Mouse (Mus musculus) lung, embryonic 16.5 days (tissue): Measurements from ENCODE around the gene Plekha6. TPM values are rescaled to one million over a fixed set of nuclear protein-coding genes. Genes with fewer than 3 reads are reported as not detected.

Experiments used
- ATAC-seq: fragments of 200-750 bp; cut with Nextera tagmentation; 2 replicates; pipeline ENCODE4 v1.8.0; 2017; ENCODE audit warnings: low read depth, mild to moderate bottlenecking, moderate library complexity
- H3K27ac ChIP-seq: fragments of 300-500 bp; sonication (generic); 2 replicates; pipeline ENCODE4 v1.5.1; 2014; ENCODE audit warnings: mild to moderate bottlenecking, control low read depth, low read length
- H3K27me3 ChIP-seq: fragments of 300-500 bp; sonication (generic); 2 replicates; pipeline ENCODE4 v1.6.1; 2014; ENCODE audit warnings: low read depth, low read length, mixed read lengths; ENCODE audit not compliant: control insufficient read depth, insufficient read depth
- H3K36me3 ChIP-seq: fragments of 300-500 bp; sonication (generic); 2 replicates; pipeline ENCODE4 v1.6.1; 2014; ENCODE audit warnings: low read length; ENCODE audit not compliant: control insufficient read depth, insufficient read depth
- H3K4me1 ChIP-seq: fragments of 300-500 bp; sonication (generic); replicated peaks from 2 replicates; pipeline ENCODE4 v1.6.1; 2014; ENCODE audit warnings: low read length, mixed read lengths; ENCODE audit not compliant: control insufficient read depth, insufficient read depth
- H3K4me2 ChIP-seq: fragments of 300-500 bp; sonication (generic); 2 replicates; pipeline ENCODE4 v1.6.1; 2014; ENCODE audit warnings: low read depth, low read length, control low read depth
- H3K4me3 ChIP-seq: fragments of 300-500 bp; sonication (generic); 2 replicates; pipeline ENCODE4 v1.5.1; 2014; ENCODE audit warnings: mild to moderate bottlenecking, low read length, control low read depth
- H3K9ac ChIP-seq: fragments of 300-500 bp; sonication (generic); 2 replicates; pipeline ENCODE4 v1.6.1; 2014; ENCODE audit warnings: low read length, control low read depth
- H3K9me3 ChIP-seq: fragments of 300-500 bp; sonication (generic); 2 replicates; pipeline ENCODE4 v1.6.1; 2016; ENCODE audit warnings: low read length; ENCODE audit not compliant: control insufficient read depth
- WGBS: fragments of 180-500 bp; shearing (Covaris S2); extraction: QIAGEN DNeasy Blood & Tissue Kit; methylation state at CpG from one replicate; pipeline ENCODE4 v1.1.7; 2014; 5-methylcytosine and 5-hydroxymethylcytosine counted together
- polyA plus RNA-seq: library from polyadenylated mRNA; unstranded; fragments of >200 nt; fragmentation: Nextera tagmentation; extraction: Ambion mirVana; gene quantifications from 2 replicates; pipeline ENCODE4 v1.2.1, GENCODE M21; 2015

The Plekha6 gene
- polyA plus RNA-seq, 1 experiment from 2014 or later: 8.3 TPM

- WGBS: 65% methylated on average over 6 of the region's 6 CpGs
- Histone ChIP-seq H3K4me3 (no peak overlapping the region), H3K9ac (no peak overlapping the region), H3K4me1 (peaks cover 8% of the 10 kb centered on the region), H3K9me3 (no peaks in the 10 kb centered on the region), H3K4me2 (no peak overlapping the region), H3K36me3 (no peaks in the 10 kb centered on the region), H3K27ac (no peak overlapping the region), H3K27me3 (no peaks in the 10 kb centered on the region)
- ATAC-seq: no peak
Observed at GRCm38 (mm10) chr1:133315775-133316174, 151.8 kb downstream of the Plekha6 start.

- Histone ChIP-seq H3K27ac (no peak overlapping the region), H3K27me3 (no peaks in the 10 kb centered on the region), H3K4me2 (no peak overlapping the region), H3K4me3 (no peak overlapping the region), H3K9ac (no peak overlapping the region), H3K4me1 (peaks cover 11% of the 10 kb centered on the region), H3K9me3 (no peaks in the 10 kb centered on the region), H3K36me3 (no peaks in the 10 kb centered on the region)
- no peak for ATAC-seq
- WGBS: 81% methylated on average over 4 of the region's 4 CpGs
Observed at GRCm38 (mm10) chr1:133316577-133316976, 152.6 kb downstream of the Plekha6 start.

GRCm38 (mm10) chr1:133317149-133317548 lies 153.1 kb downstream of the Plekha6 start:
- WGBS: 64% methylated on average over 1 of the region's 1 CpGs
- Histone ChIP-seq H3K27ac (no peak overlapping the region), H3K9me3 (no peaks in the 10 kb centered on the region), H3K9ac (no peak overlapping the region), H3K4me3 (no peak overlapping the region), H3K4me2 (no peak overlapping the region), H3K27me3 (no peaks in the 10 kb centered on the region), H3K36me3 (no peaks in the 10 kb centered on the region), H3K4me1 (peaks cover 7% of the 10 kb centered on the region; the same call in 1 of the 2 replicates)
- ATAC-seq: no peak

- no peaks in the 10 kb centered on the region for H3K9me3 ChIP-seq
- WGBS: 68% methylated on average over 13 of the region's 13 CpGs
- no peak within 1 kb of the TSS for H3K4me3 ChIP-seq
- no peaks in the 10 kb centered on the region for H3K27me3 ChIP-seq
- H3K36me3 ChIP-seq: no peaks in the 10 kb centered on the region
- H3K9ac ChIP-seq: no peak within 1 kb of the TSS
- H3K4me2 ChIP-seq: no peak within 1 kb of the TSS
- H3K4me1 ChIP-seq: peaks cover 13% of the 10 kb centered on the region; the same call in 1 of the 2 replicates
- peak within 1 kb of the TSS; percentile 23; the same call in 1 of the 2 replicates for H3K27ac ChIP-seq
- peak; percentile 75 for ATAC-seq
Observed at GRCm38 (mm10) chr1:133321267-133321925, 157.4 kb downstream of the Plekha6 start, which contains the start of gene Kiss1. TSS of gene Kiss1 (plus strand) at chr1:133321875.

- H3K27ac ChIP-seq: peak overlapping the region; percentile 13; the same call in 1 of the 2 replicates
- H3K36me3 ChIP-seq: no peaks in the 10 kb centered on the region
- H3K4me3 ChIP-seq: no peak overlapping the region
- peak; percentile 37 for ATAC-seq
- H3K9ac ChIP-seq: no peak overlapping the region
- peaks cover 15% of the 10 kb centered on the region for H3K4me1 ChIP-seq
- no peaks in the 10 kb centered on the region for H3K27me3 ChIP-seq
- no peaks in the 10 kb centered on the region for H3K9me3 ChIP-seq
- H3K4me2 ChIP-seq: no peak overlapping the region
- WGBS: 27% methylated on average over 5 of the region's 5 CpGs
Observed at GRCm38 (mm10) chr1:133323333-133323732, 159.3 kb downstream of the Plekha6 start.

GRCm38 (mm10) chr1:133325951-133326350 lies 161.9 kb downstream of the Plekha6 start:
- Histone ChIP-seq H3K9ac (no peak overlapping the region), H3K4me2 (no peak overlapping the region), H3K9me3 (no peaks in the 10 kb centered on the region), H3K4me3 (no peak overlapping the region), H3K27me3 (no peaks in the 10 kb centered on the region), H3K27ac (no peak overlapping the region), H3K4me1 (peaks cover 25% of the 10 kb centered on the region), H3K36me3 (no peaks in the 10 kb centered on the region)
- WGBS: 82% methylated on average over 8 of the region's 8 CpGs
- ATAC-seq: no peak

- 67% methylated on average over 5 of the region's 5 CpGs for WGBS
- Histone ChIP-seq H3K27me3 (no peaks in the 10 kb centered on the region), H3K4me1 (peaks cover 21% of the 10 kb centered on the region), H3K4me2 (no peak overlapping the region), H3K4me3 (no peak overlapping the region), H3K36me3 (no peaks in the 10 kb centered on the region), H3K9ac (no peak overlapping the region), H3K27ac (no peak overlapping the region), H3K9me3 (no peaks in the 10 kb centered on the region)
- ATAC-seq: no peak
Observed at GRCm38 (mm10) chr1:133327094-133327493, 163.1 kb downstream of the Plekha6 start.

- Histone ChIP-seq H3K27me3 (no peaks in the 10 kb centered on the region), H3K9ac (no peak overlapping the region; the same call in 1 of the 2 replicates), H3K9me3 (no peaks in the 10 kb centered on the region), H3K4me3 (no peak overlapping the region), H3K4me2 (no peak overlapping the region), H3K27ac (peak overlapping the region; percentile 68), H3K4me1 (peaks cover 18% of the 10 kb centered on the region), H3K36me3 (no peaks in the 10 kb centered on the region)
- WGBS: 54% methylated on average over 6 of the region's 6 CpGs
- ATAC-seq: peak; percentile 40; the same call in 1 of the 2 replicates
Observed at GRCm38 (mm10) chr1:133328299-133328795, 164.3 kb downstream of the Plekha6 start.

- H3K9ac ChIP-seq: peak overlapping the region; percentile 49
- no peaks in the 10 kb centered on the region for H3K9me3 ChIP-seq
- H3K27me3 ChIP-seq: no peaks in the 10 kb centered on the region
- no peaks in the 10 kb centered on the region for H3K36me3 ChIP-seq
- ATAC-seq: peak; percentile 85
- H3K27ac ChIP-seq: peak overlapping the region; percentile 68
- peak overlapping the region; percentile 60 for H3K4me2 ChIP-seq
- H3K4me3 ChIP-seq: peak overlapping the region; percentile 31
- 2% methylated on average over 34 of the region's 34 CpGs for WGBS
- H3K4me1 ChIP-seq: peaks cover 16% of the 10 kb centered on the region
Observed at GRCm38 (mm10) chr1:133328896-133329637, 165.1 kb downstream of the Plekha6 start.
